Mouse (Mus musculus) CH12.LX (cell line): ENCODE measurements around the gene Zfp286. TPM values are rescaled to one million over a fixed set of nuclear protein-coding genes. Genes with fewer than 3 reads are reported as not detected.

ENCODE experiments used
- DNase-seq: peaks from one replicate; pipeline ENCODE4 v3.0.0-alpha.2; 2013; ENCODE audit errors: extremely low read depth
- H3K27ac ChIP-seq: 2 replicates; pipeline ENCODE4 v1.5.1; 2012; ENCODE audit warnings: low read depth, mild to moderate bottlenecking, control low read depth, moderate library complexity; ENCODE audit not compliant: insufficient read depth
- H3K27me3 ChIP-seq: replicated peaks from 2 replicates; pipeline ENCODE3; 2012; ENCODE audit warnings: inconsistent platforms
- H3K36me3 ChIP-seq, 2 experiments: replicated peaks in 1 of 2; 2 replicates each; pipeline versions ENCODE3 to v1.6.1; 2012; ENCODE audit warnings: inconsistent platforms in 1 of 2, low read length in 1 of 2, mild to moderate bottlenecking in 1 of 2, mixed read lengths in 1 of 2, moderate library complexity in 1 of 2; ENCODE audit not compliant: control insufficient read depth in 1 of 2, insufficient read depth in 1 of 2
- H3K4me1 ChIP-seq, 2 experiments: 2 replicates each; pipeline ENCODE4 v1.6.1; 2012; ENCODE audit warnings: inconsistent platforms in 1 of 2, moderate library complexity in 1 of 2; ENCODE audit not compliant: insufficient read depth in 2 of 2, control insufficient read depth in 1 of 2
- H3K4me2 ChIP-seq: 2 replicates; pipeline ENCODE4 v1.6.1; 2012; ENCODE audit warnings: low read depth, mild to moderate bottlenecking, control low read depth; ENCODE audit not compliant: poor library complexity, insufficient read depth, severe bottlenecking
- H3K4me3 ChIP-seq, 3 experiments: fragments of 150-350 bp in 1 of 3; sonication (generic) in 1 of 3; replicated peaks in 1 of 3; 2 replicates each; pipeline versions ENCODE3 to v1.5.1; 2011 to 2012; ENCODE audit warnings: low read depth in 2 of 3, low read length in 2 of 3, mild to moderate bottlenecking in 2 of 3, moderate library complexity in 2 of 3, control low read depth in 1 of 3, improper control_type of control experiment in 1 of 3, inconsistent platforms in 1 of 3, mixed read lengths in 1 of 3; ENCODE audit not compliant: poor library complexity in 1 of 3
- H3K79me2 ChIP-seq: replicated peaks from 2 replicates; pipeline ENCODE4 v1.6.1; 2012; ENCODE audit warnings: mild to moderate bottlenecking, moderate library complexity; ENCODE audit not compliant: control insufficient read depth, poor library complexity, insufficient read depth, severe bottlenecking; ENCODE audit errors: extremely low read depth
- H3K9ac ChIP-seq: 2 replicates; pipeline ENCODE4 v1.6.1; 2012; ENCODE audit warnings: low read depth, mild to moderate bottlenecking, control low read depth, moderate library complexity; ENCODE audit not compliant: insufficient read depth
- H3K9me3 ChIP-seq: replicated peaks from 2 replicates; pipeline ENCODE3; 2012; ENCODE audit warnings: low read length, inconsistent platforms, mixed read lengths
- BHLHE40 ChIP-seq: IDR thresholded peaks from 2 replicates; pipeline ENCODE4 v1.6.1; 2011; ENCODE audit warnings: mild to moderate bottlenecking, low read depth, low read length, improper control_type of control experiment
- ELF1 ChIP-seq: IDR thresholded peaks from 2 replicates; pipeline ENCODE4 v1.6.1; 2014; ENCODE audit warnings: low read depth, mild to moderate bottlenecking, inconsistent platforms, low read length, improper control_type of control experiment
- JUN ChIP-seq: IDR thresholded peaks from 2 replicates; pipeline ENCODE4 v1.6.1; 2011; ENCODE audit warnings: low read depth, mild to moderate bottlenecking, low read length, improper control_type of control experiment, moderate library complexity; ENCODE audit not compliant: insufficient read depth
- MAZ ChIP-seq: IDR thresholded peaks from 2 replicates; pipeline ENCODE4 v1.6.1; 2012; ENCODE audit warnings: low read depth, mild to moderate bottlenecking, inconsistent platforms, low read length, improper control_type of control experiment, moderate library complexity
- NRF1 ChIP-seq: IDR thresholded peaks from 2 replicates; pipeline ENCODE4 v1.6.1; 2014; ENCODE audit warnings: low read depth, mild to moderate bottlenecking, inconsistent platforms, low read length, improper control_type of control experiment, moderate library complexity
- RAD21 ChIP-seq: IDR thresholded peaks from 2 replicates; pipeline ENCODE4 v1.6.1; 2011; ENCODE audit warnings: low read depth, mild to moderate bottlenecking, low read length, improper control_type of control experiment, moderate library complexity
- SMC3 ChIP-seq: IDR thresholded peaks from 2 replicates; pipeline ENCODE4 v1.6.1; 2011; ENCODE audit warnings: low read depth, low read length, improper control_type of control experiment
- UBTF ChIP-seq: IDR thresholded peaks from 2 replicates; pipeline ENCODE4 v1.6.1; 2012; ENCODE audit warnings: low read depth, mild to moderate bottlenecking, inconsistent platforms, low read length, improper control_type of control experiment, moderate library complexity
- USF2 ChIP-seq: conservative IDR thresholded peaks from 2 replicates; pipeline ENCODE4 v1.6.1; 2011; ENCODE audit warnings: low read depth, low read length, improper control_type of control experiment
- ZC3H11A ChIP-seq: IDR thresholded peaks from 2 replicates; pipeline ENCODE4 v1.6.1; 2012; ENCODE audit warnings: low read depth, mild to moderate bottlenecking, inconsistent platforms, low read length, improper control_type of control experiment
- dilution Hi-C: fragments of 300-500 bp; cut with MboI; formaldehyde crosslinking; loops from 2 replicates; pipeline ENCODE4 v1.14.3; 2020; ENCODE audit warnings: low sequenced_read_pairs; ENCODE audit not compliant: extremely low pct_unique_long_range_greater_than_20kb, extremely low pct_ligation_motif_present
- in situ Hi-C: fragments of 300-500 bp; cut with MboI; formaldehyde crosslinking; loops from 3 replicates; pipeline ENCODE4 v1.14.3; 2019; ENCODE audit warnings: low sequenced_read_pairs, low pct_ligation_motif_present, low pct_unique_long_range_greater_than_20kb, mixed read lengths
- polyA plus RNA-seq: library from polyadenylated mRNA; unstranded; fragments of >175 nt; gene quantifications from 2 replicates; pipeline ENCODE4 v1.2.1, GENCODE M21; 2012; ENCODE audit warnings: low read depth; ENCODE audit not compliant: insufficient read length
- total RNA-seq, 2 experiments: library from RNA; depleted of rRNA; stranded (reverse); fragments of 300-350 nt in 1 of 2; fragments of >200 nt in 1 of 2; gene quantifications; 2 replicates each; pipeline ENCODE4 v1.2.3; 2012 to 2014

Gene Zfp286
- total and polyA plus RNA-seq, 3 experiments, result not detected

- no peak for TF ChIP-seq JUN
- in situ Hi-C loops (no loop called here), dilution Hi-C loops (no loop called here)
- no peak overlapping the region for H3K4me3 ChIP-seq
- no peaks in the 10 kb centered on the region for H3K79me2 ChIP-seq
- no peak overlapping the region for H3K27ac ChIP-seq
- no peak overlapping the region for H3K4me2 ChIP-seq
- H3K36me3 ChIP-seq, result no peaks in the 10 kb centered on the region
- H3K4me1 ChIP-seq, result no peaks in the 10 kb centered on the region; a peak in 1 of 4 replicates
- H3K9ac ChIP-seq, result no peak overlapping the region
- no peaks in the 10 kb centered on the region for H3K9me3 ChIP-seq
- DNase-seq, result no peak
- no peaks in the 10 kb centered on the region for H3K27me3 ChIP-seq
Measured at GRCm38 (mm10) chr11:62827135-62827534, 37.9 kb upstream of the Zfp286 start.

- no peak for DNase-seq
- TF ChIP-seq ZC3H11A (no peak), NRF1 (no peak), ELF1 (no peak), USF2 (no peak), RAD21 (no peak), UBTF (no peak), SMC3 (no peak)
- Histone ChIP-seq H3K9me3 (no peaks in the 10 kb centered on the region), H3K4me3 (no peak overlapping the region), H3K27me3 (no peaks in the 10 kb centered on the region), H3K79me2 (no peaks in the 10 kb centered on the region), H3K9ac (no peak overlapping the region), H3K36me3 (no peaks in the 10 kb centered on the region), H3K27ac (no peak overlapping the region), H3K4me1 (peaks cover 0 to 5% of the 10 kb centered on the region in 2 experiments; a peak in 2 of 4 replicates), H3K4me2 (no peak overlapping the region)
- dilution Hi-C loops, result no loop called here
- in situ Hi-C loops, result no loop called here
Measured at GRCm38 (mm10) chr11:62826106-62826733, 37.0 kb upstream of the Zfp286 start.

- Histone ChIP-seq H3K4me2 (no peak overlapping the region), H3K4me1 (peaks cover 4 to 11% of the 10 kb centered on the region in 2 experiments), H3K4me3 (no peak overlapping the region), H3K9me3 (no peaks in the 10 kb centered on the region), H3K9ac (no peak overlapping the region), H3K79me2 (no peaks in the 10 kb centered on the region), H3K27me3 (no peaks in the 10 kb centered on the region), H3K27ac (no peak overlapping the region), H3K36me3 (no peaks in the 10 kb centered on the region)
- dilution Hi-C loops, result no loop called here
- no peak for DNase-seq
- TF ChIP-seq UBTF (no peak), MAZ (no peak), BHLHE40 (no peak), RAD21 (no peak)
- in situ Hi-C loops, result no loop called here
Measured at GRCm38 (mm10) chr11:62825222-62826105, 36.2 kb upstream of the Zfp286 start.
